31 mouse cellular contexts compared by ENCODE assay signal in genomic region chr9:42724099-42724498, GRCm38 (mm10).
DNase-seq lines count a peak whose midpoint lies in the region; ATAC-seq lines count a peak whose summit lies in the region.
"Had no signal": no experiment of that assay in that cellular context is flagged by ENCODE, and none has a peak within 500 bp of the region (broad histone marks: within the 10 kb centered on the region; RNA-seq: fewer than 3 reads in every experiment).

No protein-coding gene starts in this region.

- no peaks in the 10 kb centered on the region for H3K36me3 ChIP-seq in kidney, embryonic 14.5 days (ENCODE audit: control insufficient read depth, insufficient read depth, low read length)
- H3K36me3 ChIP-seq in midbrain, embryonic 13.5 days = no peaks in the 10 kb centered on the region
- no peaks in the 10 kb centered on the region for H3K36me3 ChIP-seq in midbrain, embryonic 11.5 days (ENCODE audit: control insufficient read depth, insufficient read depth, low read length)
- no peaks in the 10 kb centered on the region for H3K36me3 ChIP-seq in hindbrain, embryonic 16.5 days (ENCODE audit: control insufficient read depth, insufficient read depth, low read length)
- H3K36me3 ChIP-seq: forebrain, embryonic 15.5 days; heart, embryonic 12.5 days; limb, embryonic 10.5 days; limb, embryonic 15.5 days; liver, embryonic 15.5 days; midbrain, embryonic 12.5 days; neural tube, embryonic 13.5 days; stomach, embryonic 15.5 days had no signal

- no peaks in the 10 kb centered on the region for H3K9me3 ChIP-seq in kidney, embryonic 14.5 days (ENCODE audit: control insufficient read depth, low read length)
- H3K9me3 ChIP-seq in midbrain, embryonic 13.5 days = no peaks in the 10 kb centered on the region
- no peaks in the 10 kb centered on the region for H3K9me3 ChIP-seq in midbrain, embryonic 11.5 days (ENCODE audit: control insufficient read depth, low read length)
- H3K9me3 ChIP-seq in hindbrain, embryonic 16.5 days (ENCODE audit: control insufficient read depth, low read length) = no peaks in the 10 kb centered on the region
- H3K9me3 ChIP-seq: forebrain, embryonic 15.5 days; heart, embryonic 12.5 days; limb, embryonic 10.5 days; limb, embryonic 15.5 days; liver, embryonic 15.5 days; midbrain, embryonic 12.5 days; neural tube, embryonic 13.5 days; stomach, embryonic 15.5 days had no signal

- no peak overlapping the region for H3K9ac ChIP-seq in kidney, embryonic 14.5 days (ENCODE audit: low read depth, low read length)
- no peak overlapping the region for H3K9ac ChIP-seq in midbrain, embryonic 13.5 days (replicated peaks)
- no peak overlapping the region for H3K9ac ChIP-seq in midbrain, embryonic 11.5 days (ENCODE audit: low read length)
- H3K9ac ChIP-seq in hindbrain, embryonic 16.5 days (ENCODE audit: low read depth, low read length) = no peak overlapping the region
- H3K9ac ChIP-seq: forebrain, embryonic 15.5 days; heart, embryonic 12.5 days; limb, embryonic 15.5 days; liver, embryonic 15.5 days; lung, embryonic 14.5 days; midbrain, embryonic 12.5 days; neural tube, embryonic 13.5 days; stomach, embryonic 15.5 days had no signal

- H3K27me3 ChIP-seq in kidney, embryonic 14.5 days (ENCODE audit: control insufficient read depth, insufficient read depth, low read length) = no peaks in the 10 kb centered on the region
- H3K27me3 ChIP-seq in midbrain, embryonic 13.5 days = no peaks in the 10 kb centered on the region
- no peaks in the 10 kb centered on the region for H3K27me3 ChIP-seq in midbrain, embryonic 11.5 days (ENCODE audit: control insufficient read depth, insufficient read depth, low read length)
- no peaks in the 10 kb centered on the region for H3K27me3 ChIP-seq in hindbrain, embryonic 16.5 days (replicated peaks; ENCODE audit: control insufficient read depth, insufficient read depth, low read length)
- H3K27me3 ChIP-seq: forebrain, embryonic 15.5 days; limb, embryonic 15.5 days; liver, embryonic 15.5 days; midbrain, embryonic 12.5 days; neural tube, embryonic 13.5 days; stomach, embryonic 15.5 days had no signal

- WGBS in kidney, embryonic 14.5 days = 50% methylated on average over 7 of the region's 7 CpGs
- WGBS in midbrain, embryonic 13.5 days = 50% methylated on average over 7 of the region's 7 CpGs
- WGBS in midbrain, embryonic 11.5 days = 67% methylated on average over 7 of the region's 7 CpGs
- WGBS in hindbrain, embryonic 16.5 days = 68% methylated on average over 7 of the region's 7 CpGs

- peaks cover 43% of the 10 kb centered on the region for H3K4me1 ChIP-seq in kidney, embryonic 14.5 days (ENCODE audit: control insufficient read depth, insufficient read depth, low read length)
- H3K4me1 ChIP-seq in midbrain, embryonic 13.5 days (replicated peaks) = peaks cover 30% of the 10 kb centered on the region
- peaks cover 5% of the 10 kb centered on the region for H3K4me1 ChIP-seq in midbrain, embryonic 11.5 days (ENCODE audit: control insufficient read depth, insufficient read depth, low read length)
- H3K4me1 ChIP-seq in hindbrain, embryonic 16.5 days (ENCODE audit: control insufficient read depth, insufficient read depth, low read depth, low read length) = peaks cover 8% of the 10 kb centered on the region; the same call in 1 of the 2 replicates
- H3K4me1 ChIP-seq: heart, embryonic 12.5 days had no signal

- no peak overlapping the region for H3K4me3 ChIP-seq in kidney, embryonic 14.5 days (ENCODE audit: low read length)
- no peak overlapping the region for H3K4me3 ChIP-seq in midbrain, embryonic 13.5 days (replicated peaks)
- no peak overlapping the region for H3K4me3 ChIP-seq in midbrain, embryonic 11.5 days (ENCODE audit: low read depth, low read length)
- no peak overlapping the region for H3K4me3 ChIP-seq in hindbrain, embryonic 16.5 days (ENCODE audit: low read length)
- H3K4me3 ChIP-seq: forebrain, embryonic 15.5 days; heart, embryonic 12.5 days; limb, embryonic 10.5 days; limb, embryonic 15.5 days; liver, embryonic 15.5 days; midbrain, embryonic 12.5 days; myocyte; neural tube, embryonic 13.5 days; stomach, embryonic 15.5 days had no signal

- H3K4me2 ChIP-seq in kidney, embryonic 14.5 days (replicated peaks; ENCODE audit: low read depth, low read length) = no peak overlapping the region
- H3K4me2 ChIP-seq in midbrain, embryonic 13.5 days (replicated peaks) = no peak overlapping the region
- no peak overlapping the region for H3K4me2 ChIP-seq in midbrain, embryonic 11.5 days
- no peak overlapping the region for H3K4me2 ChIP-seq in hindbrain, embryonic 16.5 days (ENCODE audit: low read length)
- H3K4me2 ChIP-seq: forebrain, embryonic 15.5 days; heart, embryonic 12.5 days; limb, embryonic 15.5 days; liver, embryonic 15.5 days; lung, embryonic 14.5 days; midbrain, embryonic 12.5 days; neural tube, embryonic 13.5 days; stomach, embryonic 15.5 days had no signal

- DNase-seq in kidney, postnatal 36 days = no peak
- DNase-seq in midbrain, embryonic 11.5 days (ENCODE audit: low spot score, missing footprints) = no peak
- peak; percentile 63 for DNase-seq in retina, embryonic 14.5 days (ENCODE audit: low spot score)
- DNase-seq in cerebellum, adult 11 months = no peak
- no peak for DNase-seq in heart, adult 9 months (ENCODE audit: low spot score in 2 of 2)
- DNase-seq: adrenal gland, adult 2 months; B cell, adult 2 months; cerebellum, adult 9-10 months; cerebellum, postnatal 36 days; gastrocnemius, postnatal 25 days; heart, adult 11 months; heart, postnatal 4 days; kidney, adult 18-20 months; layer of hippocampus, postnatal 36 days; lung, embryonic 14.5 days; lung, postnatal 14 days; right cerebral cortex, postnatal 25 days had no signal

- ATAC-seq in kidney, embryonic 14.5 days (ENCODE audit: low FRiP score, low TSS enrichment) = no peak
- ATAC-seq in midbrain, embryonic 13.5 days = peak; percentile 70; the same call in 1 of the 2 replicates
- no peak for ATAC-seq in midbrain, embryonic 11.5 days (ENCODE audit: low FRiP score)
- ATAC-seq in hindbrain, embryonic 16.5 days = 0 out of 2 replicates have a peak, but pooled peaks have one; percentile 11
- ATAC-seq: activated CD4-positive, CD25-positive, alpha-beta regulatory T cell, adult 4 months; forebrain, embryonic 15.5 days; inflammation-experienced regulatory T-cells, adult 6 months had no signal

- H3K27ac ChIP-seq in kidney, embryonic 14.5 days (ENCODE audit: low read depth, low read length) = peak overlapping the region; percentile 96
- peak overlapping the region; percentile 35; the same call in 1 of the 2 replicates for H3K27ac ChIP-seq in midbrain, embryonic 13.5 days
- no peak overlapping the region for H3K27ac ChIP-seq in midbrain, embryonic 11.5 days (ENCODE audit: low read depth, low read length)
- H3K27ac ChIP-seq in hindbrain, embryonic 16.5 days (ENCODE audit: low read depth, low read length) = no peak overlapping the region
- H3K27ac ChIP-seq: forebrain, embryonic 15.5 days; limb, embryonic 10.5 days; limb, embryonic 15.5 days; liver, embryonic 15.5 days; midbrain, embryonic 12.5 days; neural tube, embryonic 13.5 days; stomach, embryonic 15.5 days had no signal

Comparison
In these comparisons a context has a peak if more than half of its experiments do, and no peak if none do; other contexts are left out.
1. ATAC-seq: peak in midbrain, embryonic 13.5 days (single experiment) and hindbrain, embryonic 16.5 days (single experiment); none in kidney, embryonic 14.5 days (single experiment) and midbrain, embryonic 11.5 days (single experiment).
2. H3K27ac ChIP-seq: peak in kidney, embryonic 14.5 days (single experiment) and midbrain, embryonic 13.5 days (single experiment); none in midbrain, embryonic 11.5 days (single experiment) and hindbrain, embryonic 16.5 days (single experiment).